Comparison of ENCODE assay signal across 16 mouse cellular contexts in genomic region chr11:96306908-96307269, GRCm38 (mm10). TPM values are rescaled to one million over a fixed set of nuclear protein-coding genes. Genes with fewer than 3 reads are reported as not detected.
DNase-seq lines count a peak whose midpoint lies in the region; ATAC-seq and TF ChIP-seq lines count a peak whose summit lies in the region.
"Had no signal": no experiment of that assay in that cellular context is flagged by ENCODE, and none has a peak within 500 bp of the region (broad histone marks: within the 10 kb centered on the region; RNA-seq: fewer than 3 reads in every experiment).

No protein-coding gene starts in this region.

- intact Hi-C loops in gastrocnemius, adult 2 months (cut with DNase I) = no loop called here

- H3K36me3 ChIP-seq in liver, embryonic 11.5 days (ENCODE audit: control insufficient read depth, insufficient read depth, low read length) = no peaks in the 10 kb centered on the region
- H3K36me3 ChIP-seq in liver, postnatal 0 days (replicated peaks; ENCODE audit: insufficient read depth, low read length) = no peaks in the 10 kb centered on the region
- H3K36me3 ChIP-seq in intestine, embryonic 15.5 days = no peaks in the 10 kb centered on the region
- H3K36me3 ChIP-seq in small intestine, adult 2 months (ENCODE audit: control insufficient read depth, insufficient read depth, low read length) = no peaks in the 10 kb centered on the region
- H3K36me3 ChIP-seq: limb, embryonic 12.5 days had no signal

- no peak for TF ChIP-seq POLR2A in small intestine, adult 2 months (IDR thresholded peaks at IDR 0.05; ENCODE audit: low read depth, low read length)

- TF ChIP-seq CTCF in liver, postnatal 0 days (IDR thresholded peaks at IDR 0.05; ENCODE audit: low read depth) = no peak
- TF ChIP-seq CTCF in small intestine, adult 2 months (IDR thresholded peaks at IDR 0.05; ENCODE audit: extremely low read depth, insufficient read length, insufficient replicate concordance, low read depth, low read length) = no peak
- no peak for TF ChIP-seq CTCF in gastrocnemius, adult 2 months (IDR thresholded peaks at IDR 0.05)

- no peaks in the 10 kb centered on the region for H3K9me3 ChIP-seq in liver, embryonic 11.5 days (ENCODE audit: control insufficient read depth, low read length)
- H3K9me3 ChIP-seq in liver, postnatal 0 days (ENCODE audit: low read length) = no peaks in the 10 kb centered on the region
- no peaks in the 10 kb centered on the region for H3K9me3 ChIP-seq in intestine, embryonic 15.5 days
- H3K9me3 ChIP-seq: limb, embryonic 12.5 days had no signal

- H3K9ac ChIP-seq in liver, embryonic 11.5 days (ENCODE audit: low read depth, low read length) = no peak overlapping the region
- H3K9ac ChIP-seq in liver, postnatal 0 days (replicated peaks) = no peak overlapping the region
- H3K9ac ChIP-seq in intestine, embryonic 15.5 days = peak overlapping the region; percentile 61
- H3K9ac ChIP-seq: limb, embryonic 12.5 days had no signal

- no peak for TF ChIP-seq EP300 in liver, postnatal 0 days (IDR thresholded peaks at IDR 0.05; ENCODE audit: low read depth)

- H3K27me3 ChIP-seq in liver, embryonic 11.5 days (replicated peaks; ENCODE audit: control insufficient read depth, insufficient read depth, low read length) = peaks cover 99% of the 10 kb centered on the region
- peaks cover 94% of the 10 kb centered on the region for H3K27me3 ChIP-seq in liver, postnatal 0 days (ENCODE audit: insufficient read depth, low read length)
- H3K27me3 ChIP-seq in intestine, embryonic 15.5 days (replicated peaks) = peaks cover 15% of the 10 kb centered on the region
- peaks cover 42% of the 10 kb centered on the region for H3K27me3 ChIP-seq in small intestine, adult 2 months (ENCODE audit: control insufficient read depth, insufficient read depth, low read length)

- 21% methylated on average over 13 of the region's 13 CpGs for WGBS in liver, embryonic 11.5 days
- WGBS in liver, postnatal 0 days (ENCODE audit: insufficient replicate concordance) = 21% methylated on average over 13 of the region's 13 CpGs
- 8% methylated on average over 13 of the region's 13 CpGs for WGBS in intestine, embryonic 15.5 days
- 19% methylated on average over 13 of the region's 13 CpGs for WGBS in small intestine, adult 2 months

- H3K27ac ChIP-seq in liver, embryonic 11.5 days (ENCODE audit: low read depth, low read length) = no peak overlapping the region
- no peak overlapping the region for H3K27ac ChIP-seq in liver, postnatal 0 days (ENCODE audit: low read depth)
- peak overlapping the region; percentile 86 for H3K27ac ChIP-seq in intestine, embryonic 15.5 days
- H3K27ac ChIP-seq in small intestine, adult 2 months (ENCODE audit: insufficient read depth, low read depth, low read length) = no peak overlapping the region
- H3K27ac ChIP-seq in gastrocnemius, adult 2 months = no peak overlapping the region
- H3K27ac ChIP-seq: limb, embryonic 12.5 days had no signal

- peaks cover 6% of the 10 kb centered on the region for H3K4me1 ChIP-seq in liver, embryonic 11.5 days (replicated peaks; ENCODE audit: control insufficient read depth, insufficient read depth, low read length)
- H3K4me1 ChIP-seq in liver, postnatal 0 days (ENCODE audit: insufficient read depth) = peaks cover 7% of the 10 kb centered on the region
- H3K4me1 ChIP-seq in intestine, embryonic 15.5 days (replicated peaks) = peaks cover 50% of the 10 kb centered on the region
- H3K4me1 ChIP-seq in small intestine, adult 2 months (ENCODE audit: control insufficient read depth, insufficient read depth, insufficient read length, low read length) = no peaks in the 10 kb centered on the region; the same call in 1 of the 2 replicates

- H3K4me2 ChIP-seq in liver, embryonic 11.5 days = peak overlapping the region; percentile 25
- no peak overlapping the region for H3K4me2 ChIP-seq in liver, postnatal 0 days (ENCODE audit: low read depth, low read length)
- peak overlapping the region; percentile 81 for H3K4me2 ChIP-seq in intestine, embryonic 15.5 days (replicated peaks)

- no peak for ATAC-seq in liver, embryonic 11.5 days (replicated peaks; ENCODE audit: low FRiP score)
- no peak for ATAC-seq in liver, postnatal 0 days
- peak; percentile 22; the same call in 1 of the 2 replicates for ATAC-seq in intestine, embryonic 15.5 days

- no peak overlapping the region for H3K4me3 ChIP-seq in liver, embryonic 11.5 days (ENCODE audit: low read depth, low read length)
- H3K4me3 ChIP-seq in liver, postnatal 0 days (ENCODE audit: low read depth, low read length) = no peak overlapping the region
- H3K4me3 ChIP-seq in intestine, embryonic 15.5 days (replicated peaks) = peak overlapping the region; percentile 46
- 0 out of 2 replicates have a peak overlapping the region, but pooled peaks have one; percentile 5 for H3K4me3 ChIP-seq in small intestine, adult 2 months (ENCODE audit: low read depth, low read length)
- no peak overlapping the region for H3K4me3 ChIP-seq in gastrocnemius, adult 2 months
- H3K4me3 ChIP-seq: limb, embryonic 12.5 days had no signal

- DNase-seq in liver, embryonic 11.5 days (ENCODE audit: low spot score) = no peak
- no peak for DNase-seq in liver, postnatal 0 days
- peak; percentile 76 for DNase-seq in kidney, postnatal 14 days
- no peak for DNase-seq in ovary, postnatal 14 days (ENCODE audit: low spot score)
- DNase-seq in gastrocnemius, adult 8-10 months (ENCODE audit: low spot score in 2 of 2) = no peak
- no peak for DNase-seq in gastrocnemius, adult 2 months
- DNase-seq: spleen, adult 18-20 months; thymus, postnatal 4 days had no signal

RNA-seq across cellular contexts. Expression of gene Hoxb5, which starts 3.8 kb away (rescaled TPM):
- 3.7 and 4.5 TPM in 2 replicates for polyA plus RNA-seq in liver, embryonic 11.5 days (2014; fragmentation: Nextera tagmentation; extraction: Ambion mirVana)
- polyA plus RNA-seq in liver, postnatal 0 days (2015; fragmentation: Nextera tagmentation; extraction: Ambion mirVana) = 0.75 and 0.91 TPM in 2 replicates
- polyA plus RNA-seq in intestine, embryonic 15.5 days (2015; fragmentation: Nextera tagmentation; extraction: Ambion mirVana) = 27.2 and 31.3 TPM in 2 replicates
- 1.8 and 3.2 TPM in 2 replicates for polyA plus RNA-seq in small intestine, adult 2 months (2012; rRNA removed)
- total RNA-seq in gastrocnemius, adult 8-10 months (2022) = under 1 TPM; 0.29 to 0.49 (median 0.37) TPM
- total RNA-seq in gastrocnemius, adult 2 months (2021) = under 1 TPM; 0.26 to 0.28 TPM
- total RNA-seq: layer of hippocampus, adult 18-20 months; megakaryocyte, adult 5-6 weeks; neutrophil, adult 5-6 weeks had no signal
- polyA plus RNA-seq: C2C12 had no signal

RNA-seq across cellular contexts. Expression of gene Hoxb4, which starts 11.2 kb away (rescaled TPM):
- polyA plus RNA-seq in liver, embryonic 11.5 days (2014; fragmentation: Nextera tagmentation; extraction: Ambion mirVana) = 0.71 and 1.1 TPM in 2 replicates
- polyA plus RNA-seq in liver, postnatal 0 days (2015; fragmentation: Nextera tagmentation; extraction: Ambion mirVana) = 0.22 and 0.27 TPM in 2 replicates
- 2.8 and 3.2 TPM in 2 replicates for polyA plus RNA-seq in intestine, embryonic 15.5 days (2015; fragmentation: Nextera tagmentation; extraction: Ambion mirVana)
- polyA plus RNA-seq in small intestine, adult 2 months (2012; rRNA removed) = 1.4 and 2.9 TPM in 2 replicates
- under 1 TPM; 0.15 to 0.46 (median 0.21) TPM for total RNA-seq in gastrocnemius, adult 8-10 months (2022)
- total RNA-seq in gastrocnemius, adult 2 months (2021) = under 1 TPM; 0.31 to 0.38 TPM
- total RNA-seq: layer of hippocampus, adult 18-20 months had no signal

RNA-seq across cellular contexts. Expression of gene Hoxb6, which starts 14.6 kb away (rescaled TPM):
- 1.9 and 2.4 TPM in 2 replicates for polyA plus RNA-seq in liver, embryonic 11.5 days (2014; fragmentation: Nextera tagmentation; extraction: Ambion mirVana)
- not detected in 2 replicates for polyA plus RNA-seq in liver, postnatal 0 days (2015; fragmentation: Nextera tagmentation; extraction: Ambion mirVana)
- 14.4 and 16.1 TPM in 2 replicates for polyA plus RNA-seq in intestine, embryonic 15.5 days (2015; fragmentation: Nextera tagmentation; extraction: Ambion mirVana)
- polyA plus RNA-seq in small intestine, adult 2 months (2012; rRNA removed) = 1.0 and 8.3 TPM in 2 replicates
- under 1 TPM in 3 of 4 experiments, not detected in 1; 0.29 to 0.77 (median 0.31) TPM for total RNA-seq in gastrocnemius, adult 8-10 months (2022)
- total RNA-seq in gastrocnemius, adult 2 months (2021) = under 1 TPM; 0.56 to 0.64 TPM
- total RNA-seq: layer of hippocampus, adult 18-20 months; megakaryocyte, adult 5-6 weeks; neutrophil, adult 5-6 weeks had no signal
- polyA plus RNA-seq: heart, embryonic 16.5 days had no signal

RNA-seq across cellular contexts. Expression of gene Hoxb3, which starts 16.2 kb away (rescaled TPM):
- polyA plus RNA-seq in liver, embryonic 11.5 days (2014; fragmentation: Nextera tagmentation; extraction: Ambion mirVana) = 0.97 and 1.3 TPM in 2 replicates
- polyA plus RNA-seq in liver, postnatal 0 days (2015; fragmentation: Nextera tagmentation; extraction: Ambion mirVana) = 0.19 and 0.26 TPM in 2 replicates
- 1.8 and 2.7 TPM in 2 replicates for polyA plus RNA-seq in intestine, embryonic 15.5 days (2015; fragmentation: Nextera tagmentation; extraction: Ambion mirVana)
- polyA plus RNA-seq in small intestine, adult 2 months (2012; rRNA removed) = 3.5 and 5.5 TPM in 2 replicates
- under 1 TPM; 0.24 to 0.40 (median 0.30) TPM for total RNA-seq in gastrocnemius, adult 8-10 months (2022)
- total RNA-seq in gastrocnemius, adult 2 months (2021) = under 1 TPM; 0.22 to 0.51 TPM
- total RNA-seq: layer of hippocampus, adult 18-20 months had no signal
- polyA plus RNA-seq: C2C12 had no signal

RNA-seq across cellular contexts. Expression of gene Hoxb7, which starts 20.5 kb away (rescaled TPM):
- polyA plus RNA-seq in liver, embryonic 11.5 days (2014; fragmentation: Nextera tagmentation; extraction: Ambion mirVana) = 1.6 and 2.0 TPM in 2 replicates
- 0.27 and 0.51 TPM in 2 replicates for polyA plus RNA-seq in liver, postnatal 0 days (2015; fragmentation: Nextera tagmentation; extraction: Ambion mirVana)
- 10.7 and 12.4 TPM in 2 replicates for polyA plus RNA-seq in intestine, embryonic 15.5 days (2015; fragmentation: Nextera tagmentation; extraction: Ambion mirVana)
- polyA plus RNA-seq in small intestine, adult 2 months (2012; rRNA removed) = 0.17 and 1.5 TPM in 2 replicates
- 1 to 10 TPM in 1 of 4 experiments, under 1 TPM in 2, not detected in 1; 0.52 to 1.0 (median 0.94) TPM for total RNA-seq in gastrocnemius, adult 8-10 months (2022)
- under 1 TPM; 0.47 to 0.56 TPM for total RNA-seq in gastrocnemius, adult 2 months (2021)
- total RNA-seq: layer of hippocampus, adult 18-20 months; megakaryocyte, adult 5-6 weeks; neutrophil, adult 5-6 weeks had no signal

Comparison
In these comparisons a context has a peak if more than half of its experiments do, and no peak if none do; other contexts are left out.
1. H3K4me3 ChIP-seq: peak in intestine, embryonic 15.5 days (single experiment) and small intestine, adult 2 months (single experiment); none in liver, embryonic 11.5 days (single experiment), liver, postnatal 0 days (single experiment) and gastrocnemius, adult 2 months (single experiment).